Mouse (Mus musculus): Measurements from ENCODE around the gene Tmem9.

- TF ChIP-seq POLR2A (IDR thresholded peaks at IDR 0.05; ENCODE audit: low read depth, low read length) (no peak), CTCF (IDR thresholded peaks at IDR 0.05; ENCODE audit: borderline replicate concordance, insufficient read depth, low read length) (no peak)
Observed at GRCm38 (mm10) chr1:136067579-136067978, 59.6 kb downstream of the Tmem9 start.

Measured in embryonic fibroblast, embryonic 13.5 days (primary cell).